17 mouse cellular contexts compared by ENCODE assay signal in the genomic region with DNA sequence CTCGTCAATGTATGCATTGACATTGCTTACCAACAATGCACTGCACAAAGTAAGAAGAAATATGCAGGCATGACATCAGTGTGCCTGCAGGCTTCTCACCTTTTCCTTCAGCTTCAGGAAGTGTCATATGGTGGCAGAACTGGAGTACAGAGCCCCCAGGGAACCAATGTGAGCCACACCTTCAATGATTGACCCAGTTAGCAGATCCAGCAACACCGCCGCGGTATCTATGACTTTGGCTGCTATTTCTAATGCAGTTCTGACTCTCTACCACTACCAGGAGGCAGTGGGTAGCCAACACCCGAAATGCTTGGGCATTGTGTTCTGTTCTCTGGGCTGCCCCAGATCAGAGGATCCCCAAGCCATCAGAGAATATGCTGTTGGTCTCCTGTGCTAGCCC. TPM values are rescaled to one million over a fixed set of nuclear protein-coding genes. Genes with fewer than 3 reads are reported as not detected.
DNase-seq lines count a peak whose midpoint lies in the region; ATAC-seq and TF ChIP-seq lines count a peak whose summit lies in the region.
"Had no signal": no experiment of that assay in that cellular context is flagged by ENCODE, and none has a peak within 500 bp of the region (broad histone marks: within the 10 kb centered on the region; RNA-seq: fewer than 3 reads in every experiment).

No protein-coding gene starts in this region.

- H3K36me3 ChIP-seq in forebrain, embryonic 16.5 days (ENCODE audit: control insufficient read depth, insufficient read depth): no peaks in the 10 kb centered on the region
- H3K36me3 ChIP-seq in midbrain, embryonic 11.5 days (ENCODE audit: control insufficient read depth, insufficient read depth, low read length): no peaks in the 10 kb centered on the region
- H3K36me3 ChIP-seq in neural tube, embryonic 15.5 days: no peaks in the 10 kb centered on the region
- no peaks in the 10 kb centered on the region for H3K36me3 ChIP-seq in kidney, embryonic 16.5 days (ENCODE audit: insufficient read depth, low read length)
- H3K36me3 ChIP-seq: G1E; heart, embryonic 13.5 days had no signal

- no peak overlapping the region for H3K4me3 ChIP-seq in left cerebral cortex, adult 2 months
- H3K4me3 ChIP-seq in forebrain, embryonic 16.5 days (replicated peaks; ENCODE audit: low read length): no peak overlapping the region
- no peak overlapping the region for H3K4me3 ChIP-seq in midbrain, embryonic 11.5 days (ENCODE audit: low read depth, low read length)
- no peak overlapping the region for H3K4me3 ChIP-seq in neural tube, embryonic 15.5 days (replicated peaks)
- no peak overlapping the region for H3K4me3 ChIP-seq in kidney, embryonic 16.5 days (ENCODE audit: low read length)
- H3K4me3 ChIP-seq: heart, embryonic 13.5 days; myocyte had no signal

- peak overlapping the region; percentile 79 for H3K27ac ChIP-seq in left cerebral cortex, adult 2 months
- H3K27ac ChIP-seq in forebrain, embryonic 16.5 days (ENCODE audit: low read length): peak overlapping the region; percentile 58; the same call in 1 of the 2 replicates
- H3K27ac ChIP-seq in midbrain, embryonic 11.5 days (ENCODE audit: low read depth, low read length): no peak overlapping the region; the same call in 1 of the 2 replicates
- H3K27ac ChIP-seq in neural tube, embryonic 15.5 days (replicated peaks): peak overlapping the region; percentile 74
- H3K27ac ChIP-seq in kidney, embryonic 16.5 days (ENCODE audit: low read length): no peak overlapping the region
- H3K27ac ChIP-seq: heart, embryonic 13.5 days had no signal

- no peaks in the 10 kb centered on the region for H3K9me3 ChIP-seq in forebrain, embryonic 16.5 days (ENCODE audit: control insufficient read depth, low read length)
- no peaks in the 10 kb centered on the region for H3K9me3 ChIP-seq in midbrain, embryonic 11.5 days (ENCODE audit: control insufficient read depth, low read length)
- no peaks in the 10 kb centered on the region for H3K9me3 ChIP-seq in neural tube, embryonic 15.5 days (replicated peaks)
- H3K9me3 ChIP-seq in kidney, embryonic 16.5 days (ENCODE audit: low read length): no peaks in the 10 kb centered on the region
- H3K9me3 ChIP-seq: G1E; heart, embryonic 13.5 days had no signal

- ATAC-seq in forebrain, embryonic 16.5 days: peak; percentile 19; the same call in 1 of the 2 replicates
- no peak for ATAC-seq in midbrain, embryonic 11.5 days (ENCODE audit: low FRiP score)
- ATAC-seq in neural tube, embryonic 15.5 days (ENCODE audit: low FRiP score): no peak
- ATAC-seq in kidney, embryonic 16.5 days (ENCODE audit: low FRiP score, low TSS enrichment): no peak

- intact Hi-C loops in left cerebral cortex, adult 2 months (cut with DNase I): no loop called here

- no peaks in the 10 kb centered on the region for H3K27me3 ChIP-seq in forebrain, embryonic 16.5 days (replicated peaks; ENCODE audit: control insufficient read depth, insufficient read depth, low read length)
- H3K27me3 ChIP-seq in midbrain, embryonic 11.5 days (ENCODE audit: control insufficient read depth, insufficient read depth, low read length): no peaks in the 10 kb centered on the region
- H3K27me3 ChIP-seq in neural tube, embryonic 15.5 days (replicated peaks): no peaks in the 10 kb centered on the region
- no peaks in the 10 kb centered on the region for H3K27me3 ChIP-seq in kidney, embryonic 16.5 days (ENCODE audit: insufficient read depth, low read length)
- H3K27me3 ChIP-seq: heart, embryonic 13.5 days had no signal

- WGBS in forebrain, embryonic 16.5 days: 77% methylated on average over 5 of the region's 5 CpGs
- WGBS in midbrain, embryonic 11.5 days: 81% methylated on average over 5 of the region's 5 CpGs
- WGBS in neural tube, embryonic 15.5 days: 73% methylated on average over 5 of the region's 5 CpGs
- 79% methylated on average over 5 of the region's 5 CpGs for WGBS in kidney, embryonic 16.5 days

- peaks cover 18% of the 10 kb centered on the region for H3K4me1 ChIP-seq in forebrain, embryonic 16.5 days (replicated peaks; ENCODE audit: control insufficient read depth, insufficient read depth, low read length)
- H3K4me1 ChIP-seq in midbrain, embryonic 11.5 days (ENCODE audit: control insufficient read depth, insufficient read depth, low read length): peaks cover 19% of the 10 kb centered on the region
- H3K4me1 ChIP-seq in neural tube, embryonic 15.5 days: peaks cover 30% of the 10 kb centered on the region
- H3K4me1 ChIP-seq in kidney, embryonic 16.5 days (ENCODE audit: insufficient read depth, low read length): peaks cover 16% of the 10 kb centered on the region

- H3K4me2 ChIP-seq in forebrain, embryonic 16.5 days (ENCODE audit: low read length): no peak overlapping the region
- no peak overlapping the region for H3K4me2 ChIP-seq in midbrain, embryonic 11.5 days
- H3K4me2 ChIP-seq in neural tube, embryonic 15.5 days: peak overlapping the region; percentile 23
- no peak overlapping the region for H3K4me2 ChIP-seq in kidney, embryonic 16.5 days (replicated peaks; ENCODE audit: low read depth, low read length)
- H3K4me2 ChIP-seq: heart, embryonic 13.5 days; lung, embryonic 14.5 days had no signal

- TF ChIP-seq CTCF in left cerebral cortex, adult 2 months (IDR thresholded peaks at IDR 0.05): no peak; the same call in 1 of the 2 replicates

- DNase-seq in left cerebral cortex, adult 2 months (ENCODE audit: extremely low spot score in 1 of 2, low spot score in 2 of 2): no peak
- no peak for DNase-seq in left cerebral cortex, adult 18-20 months (ENCODE audit: low spot score in 2 of 2)
- no peak for DNase-seq in midbrain, embryonic 11.5 days (ENCODE audit: low spot score, missing footprints)
- no peak for DNase-seq in c-Kit-positive CD71-positive TER-119-positive erythroid progenitor cells, embryonic 14.5 days (ENCODE audit: low spot score)
- DNase-seq in heart, postnatal 4 days: no peak
- DNase-seq: adrenal gland, adult 2 months; cerebellum, adult 2 months; embryo, embryonic 11 days; liver; thymus, adult 18-20 months had no signal

- no peak overlapping the region; the same call in 1 of the 2 replicates for H3K9ac ChIP-seq in forebrain, embryonic 16.5 days (replicated peaks; ENCODE audit: low read depth, low read length)
- peak overlapping the region; percentile 27; the same call in 1 of the 2 replicates for H3K9ac ChIP-seq in midbrain, embryonic 11.5 days (ENCODE audit: low read length)
- H3K9ac ChIP-seq in neural tube, embryonic 15.5 days (replicated peaks): no peak overlapping the region
- no peak overlapping the region for H3K9ac ChIP-seq in kidney, embryonic 16.5 days (replicated peaks; ENCODE audit: low read length)
- H3K9ac ChIP-seq: heart, embryonic 13.5 days; lung, embryonic 14.5 days had no signal

RNA-seq across cellular contexts. Expression of gene Irf2bpl, which starts 33.9 kb away (rescaled TPM):
- 10 to 100 TPM; 74.3 to 80.8 TPM for total RNA-seq in left cerebral cortex, adult 2 months (2021)
- 10 to 100 TPM; 91.6 to 93.6 TPM for total RNA-seq in left cerebral cortex, adult 18-20 months (2021)
- polyA plus RNA-seq in forebrain, embryonic 16.5 days (2015; fragmentation: Nextera tagmentation; extraction: Ambion mirVana): 67.0 and 74.0 TPM in 2 replicates
- polyA plus RNA-seq in midbrain, embryonic 11.5 days (2014; fragmentation: Nextera tagmentation; extraction: Ambion mirVana): 24.4 and 26.4 TPM in 2 replicates
- polyA plus RNA-seq in neural tube, embryonic 15.5 days (2015; fragmentation: Nextera tagmentation; extraction: Ambion mirVana): 53.3 and 69.9 TPM in 2 replicates
- total RNA-seq in heart, postnatal 4 days (2021): 10 to 100 TPM; 85.8 to 86.2 TPM
- 30.3 and 30.4 TPM in 2 replicates for polyA plus RNA-seq in kidney, embryonic 16.5 days (2015; fragmentation: Nextera tagmentation; extraction: Ambion mirVana)

Comparison
In these comparisons a context has a peak if more than half of its experiments do, and no peak if none do; other contexts are left out.
1. H3K27ac ChIP-seq: peak in left cerebral cortex, adult 2 months (single experiment), forebrain, embryonic 16.5 days (single experiment) and neural tube, embryonic 15.5 days (single experiment); none in midbrain, embryonic 11.5 days (single experiment) and kidney, embryonic 16.5 days (single experiment).